Mouse (Mus musculus) testis, adult 2 months (tissue): ENCODE data around the gene Prrt2.

Experiments used
- CTCF ChIP-seq: fragments of 200-500 bp; IDR thresholded peaks from 2 replicates; pipeline ENCODE4 v1.5.1; 2012; ENCODE audit warnings: low read depth, mild to moderate bottlenecking, inconsistent platforms, low read length, moderate library complexity; ENCODE audit not compliant: control insufficient read depth, insufficient read depth, insufficient replicate concordance
- POLR2A ChIP-seq: fragments of 200-500 bp; IDR thresholded peaks from 2 replicates; pipeline ENCODE4 v1.6.1; 2012; ENCODE audit warnings: low read depth, mild to moderate bottlenecking, inconsistent platforms, low read length, moderate library complexity; ENCODE audit not compliant: control insufficient read depth

DNA sequence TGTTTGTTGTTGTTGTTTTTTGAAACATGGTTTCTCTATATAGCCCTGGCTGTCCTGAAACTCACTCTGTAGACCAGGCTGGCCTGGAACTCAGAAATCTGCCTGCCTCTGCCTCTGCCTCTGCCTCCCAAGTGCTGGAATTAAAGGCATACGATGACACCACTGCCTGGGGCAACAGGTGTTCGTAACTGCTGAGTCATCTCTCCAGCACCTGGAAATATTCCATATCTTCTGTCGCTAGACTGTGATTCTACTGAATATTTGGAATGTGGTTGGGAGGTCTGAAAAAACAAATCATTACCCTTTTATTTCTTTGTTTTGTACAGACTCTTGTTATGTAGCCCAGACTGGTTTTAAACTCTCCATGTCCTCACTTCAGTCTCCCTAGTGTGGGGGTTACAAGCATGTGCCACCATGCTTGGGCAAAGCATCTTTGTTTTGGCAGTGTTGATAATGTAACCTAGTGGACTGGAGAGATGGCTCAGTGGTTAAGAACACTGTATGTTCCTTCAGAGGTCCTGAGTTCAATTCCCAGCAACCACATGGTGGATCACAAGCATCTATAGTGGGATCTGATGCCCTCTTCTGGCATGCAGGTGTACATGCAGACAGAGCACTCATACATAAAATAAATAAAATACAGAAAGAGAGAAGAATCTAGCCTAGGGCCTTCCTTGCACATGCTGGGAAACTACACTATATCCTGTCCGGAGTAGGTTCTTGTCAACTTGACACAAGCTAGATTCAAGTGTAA is 16.7 kb downstream of the Prrt2 start:
- TF ChIP-seq POLR2A (no peak), CTCF (no peak)
